Mouse (Mus musculus) midbrain, embryonic 12.5 days (tissue): Measurements from ENCODE around the gene Dnaaf5. TPM values are rescaled to one million over a fixed set of nuclear protein-coding genes. Genes with fewer than 3 reads are reported as not detected.

Experiments
- ATAC-seq: fragments of 200-750 bp; cut with Nextera tagmentation; 2 replicates; pipeline ENCODE4 v1.8.0; 2017; ENCODE audit warnings: low read depth, moderate TSS enrichment, moderate library complexity; ENCODE audit not compliant: low FRiP score
- H3K27ac ChIP-seq: fragments of 300-500 bp; sonication (generic); replicated peaks from 2 replicates; pipeline ENCODE4 v1.5.1; 2016; ENCODE audit warnings: mild to moderate bottlenecking
- H3K27me3 ChIP-seq: fragments of 300-500 bp; sonication (generic); 2 replicates; pipeline ENCODE4 v1.6.1; 2016; ENCODE audit warnings: mild to moderate bottlenecking
- H3K36me3 ChIP-seq: fragments of 300-500 bp; sonication (generic); 2 replicates; pipeline ENCODE4 v1.6.1; 2016
- H3K4me1 ChIP-seq: fragments of 300-500 bp; sonication (generic); 2 replicates; pipeline ENCODE4 v1.6.1; 2016
- H3K4me2 ChIP-seq: fragments of 300-500 bp; sonication (generic); replicated peaks from 2 replicates; pipeline ENCODE4 v1.6.1; 2016; ENCODE audit warnings: mild to moderate bottlenecking, moderate library complexity
- H3K4me3 ChIP-seq: fragments of 300-500 bp; sonication (generic); 2 replicates; pipeline ENCODE4 v1.5.1; 2016; ENCODE audit warnings: mild to moderate bottlenecking
- H3K9ac ChIP-seq: fragments of 300-500 bp; sonication (generic); replicated peaks from 2 replicates; pipeline ENCODE4 v1.6.1; 2016; ENCODE audit warnings: mild to moderate bottlenecking, moderate library complexity
- H3K9me3 ChIP-seq: fragments of 300-500 bp; sonication (generic); 2 replicates; pipeline ENCODE4 v1.6.1; 2016; ENCODE audit warnings: mild to moderate bottlenecking
- WGBS: fragments of 180-500 bp; shearing (Covaris S2); methylation state at CpG from one replicate; pipeline ENCODE4 v1.1.7; 2016; 5-methylcytosine and 5-hydroxymethylcytosine counted together
- polyA plus RNA-seq: library from polyadenylated mRNA; unstranded; fragments of >200 nt; fragmentation: Nextera tagmentation; extraction: Ambion mirVana; gene quantifications from 2 replicates; pipeline ENCODE4 v1.2.1, GENCODE M21; 2016

Dnaaf5 gene
- polyA plus RNA-seq, 1 experiment from 2014 or later, result 6.7 TPM

DNA sequence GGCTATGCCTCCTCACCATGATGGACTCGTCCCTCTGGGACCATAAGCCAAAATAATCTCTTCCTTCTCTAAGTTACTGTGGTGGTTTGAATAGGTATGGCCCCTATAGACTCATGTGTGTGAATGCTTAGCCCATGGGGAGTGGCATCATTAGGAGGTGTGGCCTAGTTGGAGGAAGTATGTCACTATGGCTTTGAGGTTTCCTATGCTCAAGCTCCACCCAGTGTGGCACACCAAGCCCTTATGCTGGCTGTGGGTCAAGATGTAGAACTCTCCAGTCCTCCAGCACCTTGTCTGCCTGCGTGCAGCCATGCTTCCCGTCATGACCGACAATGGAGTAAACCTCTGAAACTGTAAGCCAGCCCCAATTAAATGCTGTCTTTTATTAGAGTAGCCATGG is 4.3 kb upstream of the Dnaaf5 start:
- no peak for ATAC-seq
- H3K27ac ChIP-seq, result no peak overlapping the region
- 94% methylated on average over 4 of the region's 4 CpGs for WGBS

DNA sequence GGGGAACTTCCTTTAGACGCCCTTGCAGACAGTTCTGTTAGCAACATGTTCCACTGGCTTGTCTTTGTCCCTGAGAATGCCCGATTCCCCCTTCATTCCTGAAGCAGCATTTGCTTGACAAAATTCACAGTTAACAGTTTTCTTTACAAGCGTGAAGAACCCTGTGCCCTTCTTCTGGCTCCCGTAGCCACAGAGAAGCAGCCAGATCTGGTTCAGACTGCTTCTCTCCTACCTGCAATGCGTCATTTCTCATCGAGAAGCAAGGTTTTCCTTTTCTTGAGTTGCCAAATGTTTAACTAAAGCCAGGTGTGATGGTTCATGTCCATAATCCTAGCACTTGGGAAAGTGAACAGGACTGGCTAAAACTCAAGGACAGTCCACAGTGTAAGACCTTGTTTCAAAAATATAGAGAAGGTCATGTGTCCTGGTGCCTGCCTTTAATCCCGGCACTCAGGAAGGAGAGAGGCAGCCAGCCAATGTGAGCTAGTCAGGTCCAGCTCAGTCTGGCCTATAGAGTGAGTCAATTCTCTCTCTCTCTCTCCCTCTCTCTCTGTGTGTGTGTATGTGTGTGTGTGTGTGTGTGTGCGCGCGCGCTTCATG is 3.4 kb upstream of the Dnaaf5 start:
- Histone ChIP-seq H3K4me1 (peaks cover 15% of the 10 kb centered on the region), H3K4me3 (no peak overlapping the region), H3K36me3 (no peaks in the 10 kb centered on the region), H3K4me2 (no peak overlapping the region), H3K27me3 (no peaks in the 10 kb centered on the region), H3K9me3 (0 out of 2 replicates have a peak, but pooled peaks cover 2% of the 10 kb centered on the region), H3K9ac (no peak overlapping the region), H3K27ac (no peak overlapping the region)
- no peak for ATAC-seq
- 92% methylated on average over 11 of the region's 11 CpGs for WGBS

More for the DNA sequence above, 4.3 kb upstream of the Dnaaf5 start:
- Histone ChIP-seq H3K9ac (no peak overlapping the region), H3K4me1 (peaks cover 6% of the 10 kb centered on the region), H3K4me2 (no peak overlapping the region), H3K9me3 (0 out of 2 replicates have a peak, but pooled peaks cover 2% of the 10 kb centered on the region), H3K4me3 (no peak overlapping the region), H3K27me3 (no peaks in the 10 kb centered on the region), H3K36me3 (no peaks in the 10 kb centered on the region)

DNA sequence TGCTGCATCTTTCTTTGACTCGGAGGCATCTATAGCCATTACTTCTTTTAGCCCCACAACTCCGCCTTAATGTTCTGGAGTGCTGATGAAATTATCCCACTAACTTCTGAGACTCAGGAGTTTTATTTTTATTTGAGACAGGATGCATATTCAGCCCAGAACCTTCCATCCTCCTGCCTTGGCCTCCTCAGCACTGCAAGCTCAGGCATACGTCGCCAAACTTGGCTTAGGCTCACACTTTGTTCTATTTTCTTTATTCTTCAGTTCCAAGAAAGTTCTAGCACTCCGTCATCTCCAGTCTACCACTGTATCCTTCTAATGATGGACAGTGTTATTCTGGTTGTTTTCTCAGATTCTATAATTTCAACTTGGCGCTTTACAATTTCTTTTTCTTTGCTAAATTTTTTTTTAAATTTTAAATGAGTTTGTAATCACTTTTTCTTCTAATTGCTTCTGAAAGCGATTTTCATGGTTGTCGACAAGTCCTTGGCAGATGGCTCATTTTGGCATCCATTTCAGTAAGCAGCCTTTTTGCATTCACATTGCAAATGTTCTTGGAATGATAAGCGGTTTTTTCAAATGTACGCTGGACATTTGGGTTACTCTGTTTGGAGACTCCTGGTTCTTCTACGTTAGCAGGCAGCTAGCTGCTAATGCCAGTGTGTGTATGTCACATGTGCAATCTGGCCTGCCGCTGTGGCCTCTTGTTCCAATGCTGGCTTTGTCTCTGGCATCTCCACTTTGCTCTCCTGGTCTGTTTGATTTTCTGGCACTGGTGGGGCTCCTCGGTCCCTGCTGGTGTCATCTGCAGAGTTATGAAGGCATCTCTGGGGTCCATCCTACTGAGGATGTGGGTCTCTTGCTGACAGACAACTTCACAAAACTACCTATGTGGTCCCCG is 2.6 kb upstream of the Dnaaf5 start:
- ATAC-seq, result no peak
- no peaks in the 10 kb centered on the region for H3K27me3 ChIP-seq
- no peak overlapping the region for H3K4me3 ChIP-seq
- H3K9ac ChIP-seq, result no peak overlapping the region
- 92% methylated on average over 14 of the region's 14 CpGs for WGBS
- H3K27ac ChIP-seq, result no peak overlapping the region
- H3K4me1 ChIP-seq, result peaks cover 17% of the 10 kb centered on the region
- H3K9me3 ChIP-seq, result 0 out of 2 replicates have a peak, but pooled peaks cover 2% of the 10 kb centered on the region
- H3K4me2 ChIP-seq, result no peak overlapping the region
- H3K36me3 ChIP-seq, result peaks cover 4% of the 10 kb centered on the region

- peaks cover 17% of the 10 kb centered on the region for H3K4me1 ChIP-seq
- ATAC-seq, result peak; percentile 67
- H3K9ac ChIP-seq, result no peak overlapping the region; the same call in 1 of the 2 replicates
- 0 out of 2 replicates have a peak, but pooled peaks cover 2% of the 10 kb centered on the region for H3K9me3 ChIP-seq
- peak overlapping the region; percentile 79 for H3K27ac ChIP-seq
- H3K36me3 ChIP-seq, result peaks cover 21% of the 10 kb centered on the region
- WGBS, result 30% methylated on average over 11 of the region's 11 CpGs
- H3K27me3 ChIP-seq, result no peaks in the 10 kb centered on the region
- H3K4me3 ChIP-seq, result peak overlapping the region; percentile 98
- H3K4me2 ChIP-seq, result peak overlapping the region; percentile 97
These were observed 884 bp upstream of the Dnaaf5 start for GRCm38 (mm10) chr5:139149006-139149672.

- Histone ChIP-seq H3K27me3 (no peaks in the 10 kb centered on the region), H3K27ac (peak overlapping the region; percentile 56), H3K9me3 (no peaks in the 10 kb centered on the region), H3K4me1 (peaks cover 17% of the 10 kb centered on the region), H3K9ac (peak overlapping the region; percentile 87), H3K4me2 (peak overlapping the region; percentile 97), H3K4me3 (peak overlapping the region; percentile 98), H3K36me3 (peaks cover 36% of the 10 kb centered on the region)
- under 1% methylated on average over 44 of the region's 45 CpGs for whole genome bisulfite sequencing
- peak; percentile 24 for ATAC-seq
These were observed 594 bp downstream of the Dnaaf5 start for GRCm38 (mm10) chr5:139150603-139151031.

DNA sequence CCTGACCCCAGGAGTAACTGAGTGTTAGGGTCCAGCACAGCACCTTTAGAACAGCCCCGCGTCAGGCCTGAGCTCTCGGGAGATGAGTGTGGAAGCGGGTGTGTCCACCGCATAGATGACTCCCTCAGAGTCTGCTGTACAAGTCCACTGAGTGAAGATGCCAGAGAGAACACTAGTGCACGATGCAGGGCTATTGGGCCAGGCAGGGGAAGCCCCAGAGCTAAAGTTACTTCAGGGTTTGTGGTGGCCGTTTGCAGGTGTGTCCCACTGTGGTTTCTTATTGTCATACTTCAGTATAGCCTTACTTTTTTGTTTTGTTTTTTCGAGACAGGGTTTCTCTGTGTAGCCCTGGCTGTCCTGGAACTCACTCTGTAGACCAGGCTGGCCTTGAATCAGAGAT is 10.9 kb downstream of the Dnaaf5 start:
- Histone ChIP-seq H3K4me2 (no peak overlapping the region), H3K9me3 (no peaks in the 10 kb centered on the region), H3K27me3 (no peaks in the 10 kb centered on the region), H3K4me3 (no peak overlapping the region), H3K27ac (no peak overlapping the region), H3K4me1 (no peaks in the 10 kb centered on the region), H3K9ac (no peak overlapping the region), H3K36me3 (peaks cover 55% of the 10 kb centered on the region)
- ATAC-seq, result no peak
- 89% methylated on average over 8 of the region's 8 CpGs for WGBS

- Histone ChIP-seq H3K27me3 (no peaks in the 10 kb centered on the region), H3K4me2 (no peak overlapping the region), H3K27ac (no peak overlapping the region), H3K9ac (no peak overlapping the region), H3K4me1 (no peaks in the 10 kb centered on the region), H3K4me3 (no peak overlapping the region), H3K9me3 (no peaks in the 10 kb centered on the region), H3K36me3 (peaks cover 55% of the 10 kb centered on the region)
- 95% methylated on average over 10 of the region's 10 CpGs for WGBS
- no peak for ATAC-seq
These were observed 11.6 kb downstream of the Dnaaf5 start for GRCm38 (mm10) chr5:139161632-139162031.

GRCm38 (mm10) chr5:139166781-139167361 is 16.8 kb downstream of the Dnaaf5 start:
- peaks cover 80% of the 10 kb centered on the region for H3K36me3 ChIP-seq

DNA sequence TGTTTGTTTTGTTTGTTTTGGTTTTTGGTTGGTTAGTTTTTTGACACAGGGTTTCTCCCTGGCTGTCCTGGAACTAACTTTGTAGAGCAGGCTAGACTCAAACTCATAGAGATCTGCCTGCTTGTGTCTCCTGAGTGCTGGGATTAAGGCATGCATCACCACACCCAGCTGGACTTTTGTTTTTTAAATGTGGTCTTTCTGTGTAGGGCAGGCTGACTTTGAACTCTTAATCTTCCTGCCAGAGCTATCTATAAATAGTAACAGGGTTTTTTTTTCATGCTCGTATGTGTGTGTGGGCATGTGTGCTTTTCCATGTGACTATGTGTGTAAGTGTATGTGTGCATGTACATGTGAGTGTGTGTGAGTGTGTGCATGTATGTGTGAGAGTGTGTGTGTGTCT is 17.5 kb downstream of the Dnaaf5 start:
- H3K4me3 ChIP-seq, result no peak overlapping the region
- H3K27ac ChIP-seq, result no peak overlapping the region
- H3K36me3 ChIP-seq, result peaks cover 79% of the 10 kb centered on the region
- H3K27me3 ChIP-seq, result no peaks in the 10 kb centered on the region
- no peak overlapping the region for H3K4me2 ChIP-seq
- no peak overlapping the region for H3K9ac ChIP-seq
- ATAC-seq, result no peak
- H3K9me3 ChIP-seq, result no peaks in the 10 kb centered on the region
- H3K4me1 ChIP-seq, result no peaks in the 10 kb centered on the region
- WGBS, result 86% methylated on average over 1 of the region's 1 CpGs

More at GRCm38 (mm10) chr5:139166781-139167361, 16.8 kb downstream of the Dnaaf5 start:
- WGBS, result 89% methylated on average over 6 of the region's 6 CpGs
- ATAC-seq, result no peak
- Histone ChIP-seq H3K27me3 (no peaks in the 10 kb centered on the region), H3K9ac (no peak overlapping the region), H3K9me3 (no peaks in the 10 kb centered on the region), H3K27ac (no peak overlapping the region), H3K4me1 (no peaks in the 10 kb centered on the region), H3K4me2 (no peak overlapping the region), H3K4me3 (no peak overlapping the region)

GRCm38 (mm10) chr5:139171929-139172328 is 21.9 kb downstream of the Dnaaf5 start:
- no peak overlapping the region for H3K4me3 ChIP-seq
- H3K9me3 ChIP-seq, result no peaks in the 10 kb centered on the region
- H3K27me3 ChIP-seq, result no peaks in the 10 kb centered on the region
- H3K9ac ChIP-seq, result no peak overlapping the region
- no peak overlapping the region for H3K27ac ChIP-seq
- H3K4me1 ChIP-seq, result no peaks in the 10 kb centered on the region
- H3K36me3 ChIP-seq, result peaks cover 81% of the 10 kb centered on the region
- H3K4me2 ChIP-seq, result no peak overlapping the region
- WGBS, result 90% methylated on average over 4 of the region's 4 CpGs
- ATAC-seq, result no peak

GRCm38 (mm10) chr5:139174141-139174540 is 24.1 kb downstream of the Dnaaf5 start:
- H3K9ac ChIP-seq, result no peak overlapping the region

More at GRCm38 (mm10) chr5:139174141-139174540, 24.1 kb downstream of the Dnaaf5 start:
- Histone ChIP-seq H3K36me3 (peaks cover 76% of the 10 kb centered on the region), H3K4me2 (no peak overlapping the region), H3K9me3 (no peaks in the 10 kb centered on the region), H3K27ac (peak overlapping the region; percentile 42; the same call in 1 of the 2 replicates), H3K27me3 (no peaks in the 10 kb centered on the region), H3K4me3 (no peak overlapping the region), H3K4me1 (no peaks in the 10 kb centered on the region)
- ATAC-seq, result no peak
- 68% methylated on average over 10 of the region's 10 CpGs for WGBS
